Mouse (Mus musculus): ENCODE results near the gene Tmem40. TPM values are rescaled to one million over a fixed set of nuclear protein-coding genes. Genes with fewer than 3 reads are reported as not detected.

The Tmem40 gene
- polyA plus RNA-seq, 1 experiment from 2014 or later = 2.3 TPM

DNA sequence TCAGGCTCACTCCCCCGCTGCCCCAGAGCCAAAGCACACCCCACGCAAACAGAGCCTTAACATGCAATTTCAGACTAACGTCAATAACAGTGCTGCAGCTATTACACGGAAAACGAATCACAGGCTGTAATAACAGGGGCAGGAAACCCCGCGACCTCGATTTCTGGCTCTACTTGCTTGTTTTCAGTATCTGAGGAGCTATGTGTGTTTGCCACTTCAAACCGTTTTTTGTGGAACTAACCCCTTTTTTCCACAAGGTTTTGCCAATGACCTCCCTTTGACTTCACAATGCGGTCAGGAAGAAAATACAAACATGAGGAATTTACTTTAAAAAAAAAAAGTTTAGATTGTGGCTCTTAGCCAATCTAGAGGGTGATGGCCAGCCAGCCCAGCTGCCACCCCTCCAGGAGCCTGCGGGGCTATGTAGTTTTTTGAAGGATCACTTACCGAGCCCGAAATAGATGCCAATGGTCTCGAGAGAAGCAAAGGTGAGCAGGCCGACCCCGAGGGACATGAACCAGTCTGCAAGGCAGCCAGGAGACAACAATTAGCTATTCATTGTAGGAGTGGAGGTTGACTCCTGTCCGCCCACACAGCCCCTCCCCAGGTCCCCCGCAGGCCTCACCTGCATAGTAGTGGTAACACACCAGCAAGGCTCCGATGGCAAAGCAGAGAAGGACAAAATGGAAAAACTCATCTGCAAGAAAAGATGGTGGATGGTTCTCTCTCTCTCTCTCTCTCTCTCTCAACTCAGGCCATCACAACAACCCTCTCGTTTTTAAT lies 31.5 kb downstream of the Tmem40 start:
- H3K9me3 ChIP-seq (ENCODE audit: control insufficient read depth, low read length) = no peaks in the 10 kb centered on the region
- H3K4me3 ChIP-seq (ENCODE audit: low read depth, low read length) = no peak overlapping the region
- H3K4me2 ChIP-seq (ENCODE audit: low read depth) = no peak overlapping the region
- H3K9ac ChIP-seq (ENCODE audit: low read length) = no peak overlapping the region
- no peaks in the 10 kb centered on the region for H3K27me3 ChIP-seq (ENCODE audit: control insufficient read depth, insufficient read depth, low read length)
- DNase-seq (ENCODE audit: low spot score) (no peak), ATAC-seq (ENCODE audit: insufficient read depth, low FRiP score, low TSS enrichment) (no peak)
- H3K4me1 ChIP-seq (ENCODE audit: control insufficient read depth, insufficient read depth, low read length) = no peaks in the 10 kb centered on the region
- H3K27ac ChIP-seq (ENCODE audit: low read depth, low read length) = no peak overlapping the region
- WGBS = 75% methylated on average over 20 of the region's 20 CpGs
- H3K36me3 ChIP-seq (ENCODE audit: control insufficient read depth, insufficient read depth, low read length) = no peaks in the 10 kb centered on the region

DNA sequence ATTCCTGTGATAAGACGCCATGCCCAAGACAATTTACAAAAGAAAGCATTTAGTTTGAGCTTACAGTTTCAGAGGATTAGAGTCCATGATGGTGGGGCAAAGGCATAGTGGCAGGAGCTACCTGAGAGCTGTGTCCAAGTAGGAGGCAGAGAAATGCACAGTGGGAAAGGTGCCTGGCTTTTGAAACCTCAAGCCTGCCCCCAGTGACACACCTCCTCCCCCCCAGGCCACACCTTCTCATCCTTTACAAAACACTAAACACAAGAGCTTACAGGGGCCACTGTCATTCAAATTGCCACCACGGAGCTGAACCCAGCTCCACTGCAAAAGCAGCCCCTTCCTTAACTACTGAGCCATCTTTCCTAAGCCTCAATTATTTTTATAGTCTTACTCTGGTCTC lies 34.6 kb downstream of the Tmem40 start:
- Histone ChIP-seq H3K27me3 (ENCODE audit: control insufficient read depth, insufficient read depth, low read length) (no peaks in the 10 kb centered on the region), H3K27ac (ENCODE audit: low read depth, low read length) (no peak overlapping the region), H3K4me1 (ENCODE audit: control insufficient read depth, insufficient read depth, low read length) (no peaks in the 10 kb centered on the region), H3K36me3 (ENCODE audit: control insufficient read depth, insufficient read depth, low read length) (no peaks in the 10 kb centered on the region), H3K4me2 (ENCODE audit: low read depth) (no peak overlapping the region), H3K4me3 (ENCODE audit: low read depth, low read length) (no peak overlapping the region), H3K9me3 (ENCODE audit: control insufficient read depth, low read length) (no peaks in the 10 kb centered on the region), H3K9ac (ENCODE audit: low read length) (no peak overlapping the region)
- DNase-seq (ENCODE audit: low spot score) (no peak), ATAC-seq (ENCODE audit: insufficient read depth, low FRiP score, low TSS enrichment) (no peak)
- WGBS = 61% methylated on average over 2 of the region's 2 CpGs

DNA sequence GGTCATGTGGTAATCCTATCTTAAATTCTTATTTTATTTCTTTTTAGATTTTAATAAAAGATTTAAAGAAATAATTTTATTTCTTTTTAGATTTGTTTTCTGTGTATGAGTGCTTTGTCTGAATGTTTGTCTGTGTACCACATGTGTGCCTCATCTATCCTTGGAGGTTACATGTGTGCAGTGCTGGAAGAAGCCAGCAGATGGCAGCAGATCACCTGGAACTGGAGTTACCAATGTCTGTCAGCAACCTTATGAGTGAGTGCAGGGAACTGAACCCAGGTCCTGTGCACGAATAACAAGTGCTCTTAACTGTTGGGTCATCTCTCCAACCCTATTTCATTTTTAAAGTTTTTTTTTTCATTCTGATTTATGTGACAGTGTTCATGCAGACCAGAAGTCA lies 35.1 kb downstream of the Tmem40 start:
- Histone ChIP-seq H3K27ac (ENCODE audit: low read depth, low read length) (no peak overlapping the region), H3K4me3 (ENCODE audit: low read depth, low read length) (no peak overlapping the region), H3K4me1 (ENCODE audit: control insufficient read depth, insufficient read depth, low read length) (no peaks in the 10 kb centered on the region), H3K9me3 (ENCODE audit: control insufficient read depth, low read length) (no peaks in the 10 kb centered on the region), H3K4me2 (ENCODE audit: low read depth) (no peak overlapping the region), H3K27me3 (ENCODE audit: control insufficient read depth, insufficient read depth, low read length) (no peaks in the 10 kb centered on the region), H3K36me3 (ENCODE audit: control insufficient read depth, insufficient read depth, low read length) (no peaks in the 10 kb centered on the region), H3K9ac (ENCODE audit: low read length) (no peak overlapping the region)
- ATAC-seq (ENCODE audit: insufficient read depth, low FRiP score, low TSS enrichment) (no peak), DNase-seq (ENCODE audit: low spot score) (peak; percentile 57)
- WGBS = 87% methylated on average over 1 of the region's 1 CpGs

DNA sequence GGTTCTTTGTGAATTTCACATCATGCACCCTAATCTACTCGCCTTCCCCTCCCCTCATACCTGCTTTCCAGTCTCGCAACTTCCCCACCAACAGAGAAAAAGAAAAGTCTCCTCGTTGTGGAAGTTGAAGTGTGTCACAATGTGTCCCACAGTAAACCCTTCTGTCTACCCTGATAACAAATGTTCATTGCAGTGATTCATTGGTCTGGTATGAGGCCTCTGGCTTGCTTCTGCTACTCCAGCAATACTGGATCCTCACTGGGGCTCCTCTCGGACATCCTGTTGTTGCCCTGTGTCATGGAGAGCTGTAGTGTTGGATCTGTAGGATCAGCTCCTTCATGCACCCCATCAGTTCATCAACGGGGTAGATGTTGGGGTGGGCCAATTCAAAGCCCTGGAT lies 40.0 kb downstream of the Tmem40 start:
- Histone ChIP-seq H3K9me3 (ENCODE audit: control insufficient read depth, low read length) (no peaks in the 10 kb centered on the region), H3K4me3 (ENCODE audit: low read depth, low read length) (no peak overlapping the region), H3K4me2 (ENCODE audit: low read depth) (no peak overlapping the region), H3K9ac (ENCODE audit: low read length) (no peak overlapping the region), H3K36me3 (ENCODE audit: control insufficient read depth, insufficient read depth, low read length) (no peaks in the 10 kb centered on the region), H3K27ac (ENCODE audit: low read depth, low read length) (no peak overlapping the region), H3K4me1 (ENCODE audit: control insufficient read depth, insufficient read depth, low read length) (no peaks in the 10 kb centered on the region), H3K27me3 (ENCODE audit: control insufficient read depth, insufficient read depth, low read length) (no peaks in the 10 kb centered on the region)
- no peak for DNase-seq (ENCODE audit: low spot score)
- ATAC-seq (ENCODE audit: insufficient read depth, low FRiP score, low TSS enrichment) = no peak
- 83% methylated on average over 5 of the region's 5 CpGs for WGBS

DNA sequence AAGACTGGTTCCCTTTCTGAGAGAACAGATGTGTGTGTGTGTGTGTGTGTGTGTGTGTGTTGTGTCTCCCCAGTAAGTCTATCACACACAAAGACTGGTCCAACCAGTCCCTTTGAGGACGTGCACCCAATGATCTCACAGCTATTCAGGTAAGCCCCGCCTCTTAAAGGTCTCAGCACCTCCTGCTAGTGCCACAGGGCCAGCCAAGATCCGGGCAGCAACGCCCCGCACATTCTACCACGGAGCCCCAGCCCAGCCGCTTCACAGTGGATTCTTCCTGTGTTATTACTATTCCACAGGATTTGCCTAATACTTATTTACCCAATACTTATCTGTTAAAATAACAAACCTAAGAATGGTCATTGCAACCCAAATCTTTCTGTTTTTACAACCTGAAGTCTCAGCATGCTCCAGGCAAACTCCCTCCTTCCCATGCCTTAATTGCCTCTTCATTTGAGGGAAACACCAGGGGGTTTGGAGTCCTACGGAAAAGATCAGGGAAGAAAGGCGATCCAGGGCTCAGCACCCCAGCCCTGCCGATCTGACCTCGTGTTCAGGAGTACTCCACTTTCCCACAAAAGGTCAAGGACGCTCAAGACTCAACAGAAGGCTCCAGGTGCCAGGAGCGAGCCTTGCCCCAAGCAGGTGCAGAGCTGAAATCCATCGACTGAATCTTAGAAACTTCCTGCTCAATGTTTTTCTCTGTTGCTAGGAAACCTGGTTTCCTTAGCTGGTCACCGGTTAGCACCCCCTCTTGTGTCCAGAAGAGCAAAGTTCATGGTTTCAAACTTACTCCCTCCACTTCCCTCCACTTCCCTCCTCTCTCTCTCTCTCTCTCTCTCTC lies 44.3 kb downstream of the Tmem40 start:
- WGBS = 1% methylated on average over 15 of the region's 15 CpGs
- Histone ChIP-seq H3K9me3 (ENCODE audit: control insufficient read depth, low read length) (no peaks in the 10 kb centered on the region), H3K4me1 (ENCODE audit: control insufficient read depth, insufficient read depth, low read length) (no peaks in the 10 kb centered on the region), H3K27me3 (ENCODE audit: control insufficient read depth, insufficient read depth, low read length) (no peaks in the 10 kb centered on the region), H3K4me3 (ENCODE audit: low read depth, low read length) (no peak overlapping the region), H3K4me2 (ENCODE audit: low read depth) (peak overlapping the region; percentile 29), H3K27ac (ENCODE audit: low read depth, low read length) (no peak overlapping the region), H3K9ac (ENCODE audit: low read length) (no peak overlapping the region; the same call in 1 of the 2 replicates), H3K36me3 (ENCODE audit: control insufficient read depth, insufficient read depth, low read length) (no peaks in the 10 kb centered on the region)
- ATAC-seq (ENCODE audit: insufficient read depth, low FRiP score, low TSS enrichment) (peak; percentile 86), DNase-seq (ENCODE audit: low spot score) (peak; percentile 52)

DNA sequence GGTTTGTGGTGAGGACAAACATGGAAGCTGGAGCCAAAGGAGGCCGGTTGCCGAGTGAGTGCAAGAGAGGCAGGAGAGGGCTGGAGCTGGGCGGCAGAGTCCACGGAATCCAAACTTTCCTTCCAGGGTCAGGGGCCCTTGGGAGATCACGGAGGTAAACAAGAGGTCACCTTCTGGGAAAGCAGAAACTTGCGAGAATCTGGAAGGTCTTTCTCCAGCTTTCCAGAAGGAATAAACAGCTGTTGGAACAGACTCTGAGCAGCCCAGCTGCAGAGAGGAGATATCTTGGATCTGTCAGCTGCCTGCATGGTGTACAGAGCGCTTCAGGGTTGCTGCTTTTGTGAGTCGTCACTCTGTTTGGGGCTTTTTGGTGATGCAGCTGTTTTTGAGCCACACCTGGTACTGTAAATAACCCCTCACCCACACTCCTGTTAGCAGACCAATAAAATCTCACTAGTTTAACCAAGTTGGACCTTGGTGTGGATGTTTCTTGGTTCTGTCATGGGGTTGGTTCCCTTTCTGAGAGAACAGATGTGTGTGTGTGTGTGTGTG lies 45.0 kb downstream of the Tmem40 start:
- H3K4me2 ChIP-seq (ENCODE audit: low read depth) = peak overlapping the region; percentile 29
- DNase-seq (ENCODE audit: low spot score) = no peak
- peak overlapping the region; percentile 20; the same call in 1 of the 2 replicates for H3K9ac ChIP-seq (ENCODE audit: low read length)

DNA sequence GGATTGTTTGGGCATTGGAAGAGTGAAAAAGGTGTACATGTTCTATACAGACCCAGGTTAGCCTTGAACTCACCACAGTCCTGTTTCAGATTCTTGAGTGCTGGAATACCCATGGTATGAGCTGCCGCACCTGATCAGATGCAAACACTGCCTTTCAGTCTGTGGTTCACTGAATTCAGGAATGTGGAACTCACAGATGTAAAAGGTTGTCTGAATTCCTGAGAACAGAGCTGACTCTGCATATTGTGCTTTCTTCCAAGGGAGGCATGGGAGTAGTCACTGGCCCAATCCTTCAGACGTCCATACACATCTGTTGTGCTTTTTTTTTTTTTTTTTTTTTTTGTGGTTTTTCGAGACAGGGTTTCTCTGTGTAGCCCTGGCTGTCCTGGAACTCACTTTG lies 50.9 kb downstream of the Tmem40 start:
- DNase-seq (ENCODE audit: low spot score) = no peak
- Histone ChIP-seq H3K9ac (ENCODE audit: low read length) (no peak overlapping the region), H3K9me3 (ENCODE audit: control insufficient read depth, low read length) (no peaks in the 10 kb centered on the region), H3K4me2 (ENCODE audit: low read depth) (no peak overlapping the region), H3K27me3 (ENCODE audit: control insufficient read depth, insufficient read depth, low read length) (no peaks in the 10 kb centered on the region), H3K4me3 (ENCODE audit: low read depth, low read length) (no peak overlapping the region), H3K36me3 (ENCODE audit: control insufficient read depth, insufficient read depth, low read length) (no peaks in the 10 kb centered on the region), H3K4me1 (ENCODE audit: control insufficient read depth, insufficient read depth, low read length) (no peaks in the 10 kb centered on the region), H3K27ac (ENCODE audit: low read depth, low read length) (no peak overlapping the region)
- no peak for ATAC-seq (ENCODE audit: insufficient read depth, low FRiP score, low TSS enrichment)
- 87% methylated on average over 2 of the region's 3 CpGs for WGBS

More for the DNA sequence above, 45.0 kb downstream of the Tmem40 start:
- no peaks in the 10 kb centered on the region for H3K9me3 ChIP-seq (ENCODE audit: control insufficient read depth, low read length)
- H3K27me3 ChIP-seq (ENCODE audit: control insufficient read depth, insufficient read depth, low read length) = no peaks in the 10 kb centered on the region
- no peaks in the 10 kb centered on the region for H3K4me1 ChIP-seq (ENCODE audit: control insufficient read depth, insufficient read depth, low read length)
- no peak overlapping the region for H3K4me3 ChIP-seq (ENCODE audit: low read depth, low read length)
- H3K27ac ChIP-seq (ENCODE audit: low read depth, low read length) = no peak overlapping the region
- 15% methylated on average over 8 of the region's 8 CpGs for WGBS
- ATAC-seq (ENCODE audit: insufficient read depth, low FRiP score, low TSS enrichment) = peak; percentile 38
- no peaks in the 10 kb centered on the region for H3K36me3 ChIP-seq (ENCODE audit: control insufficient read depth, insufficient read depth, low read length)

DNA sequence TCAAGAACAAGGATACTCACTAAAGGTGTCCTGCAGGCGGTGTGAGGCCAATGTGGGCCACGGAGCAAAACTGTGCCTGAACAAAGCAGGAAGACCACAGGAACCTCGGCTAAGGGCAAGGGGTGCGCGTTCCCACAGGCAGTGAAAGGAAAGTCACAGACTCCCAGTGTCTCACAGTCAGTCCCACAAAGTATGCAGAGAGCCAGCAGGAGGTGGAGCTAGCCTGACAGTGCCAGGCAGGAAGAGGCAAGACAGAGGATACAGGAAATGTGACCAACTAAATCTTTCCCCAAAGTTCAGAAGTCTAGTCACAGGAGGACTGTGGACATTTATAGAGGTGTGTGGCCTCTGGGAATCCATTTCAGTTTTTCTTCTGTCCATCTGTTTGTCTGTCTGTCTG lies 59.3 kb downstream of the Tmem40 start:
- Histone ChIP-seq H3K27ac (ENCODE audit: low read depth, low read length) (no peak overlapping the region), H3K4me1 (ENCODE audit: control insufficient read depth, insufficient read depth, low read length) (no peaks in the 10 kb centered on the region), H3K4me2 (ENCODE audit: low read depth) (no peak overlapping the region), H3K27me3 (ENCODE audit: control insufficient read depth, insufficient read depth, low read length) (no peaks in the 10 kb centered on the region), H3K4me3 (ENCODE audit: low read depth, low read length) (no peak overlapping the region), H3K9me3 (ENCODE audit: control insufficient read depth, low read length) (no peaks in the 10 kb centered on the region), H3K36me3 (ENCODE audit: control insufficient read depth, insufficient read depth, low read length) (no peaks in the 10 kb centered on the region), H3K9ac (ENCODE audit: low read length) (no peak overlapping the region)
- ATAC-seq (ENCODE audit: insufficient read depth, low FRiP score, low TSS enrichment) (no peak), DNase-seq (ENCODE audit: low spot score) (no peak)
- WGBS = 78% methylated on average over 5 of the region's 5 CpGs
